Mouse (Mus musculus): Measurements from ENCODE around the gene Ankrd2.

Gene Ankrd2

DNA sequence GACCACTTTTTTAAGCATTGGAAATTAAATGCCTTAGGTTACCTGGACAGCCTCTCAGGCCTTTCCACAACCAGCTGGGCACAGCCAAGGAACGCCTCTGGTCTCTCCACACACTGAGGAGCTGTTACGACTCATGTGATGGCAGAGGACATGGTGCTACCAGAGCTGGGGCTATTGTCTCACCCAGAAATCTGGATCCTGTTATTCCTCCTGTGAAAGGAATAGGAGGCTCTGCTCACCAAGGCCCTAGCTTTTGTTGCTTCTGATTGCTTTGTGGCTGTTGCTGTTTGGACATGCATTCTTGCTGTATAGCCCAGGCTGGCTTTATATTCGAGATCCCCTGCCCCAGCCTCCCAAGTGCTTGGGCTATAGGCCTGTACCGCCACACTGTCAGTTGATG, 19.5 kb upstream of the Ankrd2 start:
- DNase-seq = no peak

DNA sequence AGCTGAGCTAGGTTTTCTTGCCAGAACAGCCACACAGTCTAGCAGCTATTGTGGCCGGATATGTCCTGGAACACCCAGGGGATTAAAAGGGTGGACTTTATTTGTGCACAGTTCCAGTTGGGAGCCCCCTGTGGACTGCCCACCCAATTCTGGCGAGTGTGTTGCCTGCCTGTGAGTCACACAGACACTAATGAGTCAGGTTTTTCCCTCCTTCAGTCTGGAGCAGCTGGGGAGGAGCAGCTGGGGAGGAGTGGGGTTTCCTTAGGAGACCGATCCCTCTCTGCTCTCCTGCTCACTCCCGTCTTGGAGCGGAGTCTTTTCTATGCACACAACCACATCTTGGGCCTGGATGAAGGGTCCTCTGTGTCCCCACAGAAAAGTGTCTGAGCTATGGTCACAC, 19.0 kb upstream of the Ankrd2 start:
- no peak for DNase-seq

DNA sequence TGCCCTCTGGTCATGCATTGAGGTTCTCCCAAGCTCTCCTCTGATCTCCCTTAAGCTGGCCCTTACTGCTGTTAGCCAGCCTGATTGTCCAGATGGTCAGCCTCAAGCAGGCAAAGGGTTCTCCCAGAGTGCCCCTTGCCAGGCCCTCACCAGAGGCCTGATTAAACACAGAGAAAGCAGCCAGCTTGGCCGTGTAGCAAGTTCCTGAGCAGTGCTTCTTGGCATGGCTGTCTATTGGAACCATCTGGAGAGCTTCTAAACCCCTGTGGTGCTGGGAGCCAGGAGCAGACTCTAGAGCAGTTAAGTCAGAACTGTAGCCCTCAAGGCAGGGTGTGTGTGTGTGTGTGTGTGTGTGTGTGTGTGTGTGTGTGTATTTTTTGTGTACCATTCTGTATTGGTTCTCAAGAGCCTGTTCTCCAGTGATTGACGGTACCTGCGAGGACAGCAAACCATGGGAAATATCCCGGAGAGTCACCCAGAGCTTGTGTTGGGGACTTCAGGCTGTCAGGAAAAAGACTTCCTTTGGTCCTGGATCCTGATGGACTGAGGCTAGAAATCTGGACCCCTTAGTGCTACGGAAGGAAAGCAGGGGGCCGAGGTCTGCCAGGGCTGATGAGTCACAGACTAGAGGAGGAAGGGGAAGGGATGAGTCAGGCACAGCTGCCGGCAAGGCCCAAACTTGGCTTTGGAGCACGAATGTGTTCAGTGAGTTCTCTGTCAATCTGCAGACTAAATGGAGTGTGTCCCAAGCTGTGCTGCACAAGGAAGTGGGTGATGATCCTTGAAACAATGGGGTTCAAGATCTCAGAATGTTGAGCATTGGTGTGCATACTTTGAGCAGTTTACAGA, 18.2 kb upstream of the Ankrd2 start:
- no peak for DNase-seq

DNA sequence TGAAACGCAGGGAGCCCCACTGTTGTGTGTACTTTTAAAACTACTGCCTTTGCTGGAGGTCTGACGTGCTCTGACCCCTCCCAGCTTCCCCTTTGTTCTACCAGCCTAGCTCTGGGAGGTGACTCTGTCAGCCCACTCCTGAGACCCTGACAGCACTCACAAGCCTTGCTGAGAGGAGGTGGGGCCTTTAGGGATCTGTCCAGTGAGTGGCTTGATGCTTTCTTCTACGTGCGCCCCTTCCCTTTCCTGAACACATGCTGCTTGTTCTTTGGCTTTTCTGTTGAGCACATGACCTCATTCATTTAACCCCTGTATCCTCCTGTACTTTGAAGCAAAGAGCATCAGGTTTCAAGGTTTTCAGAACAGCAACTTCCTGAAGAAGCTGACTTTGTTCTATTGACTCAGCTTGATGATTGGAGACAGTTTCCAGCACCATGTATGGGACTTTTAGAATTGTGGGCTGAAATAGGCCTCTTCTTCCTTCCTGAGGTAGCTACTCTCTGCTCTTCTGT, 16.7 kb upstream of the Ankrd2 start:
- peak; percentile 52 for DNase-seq

DNA sequence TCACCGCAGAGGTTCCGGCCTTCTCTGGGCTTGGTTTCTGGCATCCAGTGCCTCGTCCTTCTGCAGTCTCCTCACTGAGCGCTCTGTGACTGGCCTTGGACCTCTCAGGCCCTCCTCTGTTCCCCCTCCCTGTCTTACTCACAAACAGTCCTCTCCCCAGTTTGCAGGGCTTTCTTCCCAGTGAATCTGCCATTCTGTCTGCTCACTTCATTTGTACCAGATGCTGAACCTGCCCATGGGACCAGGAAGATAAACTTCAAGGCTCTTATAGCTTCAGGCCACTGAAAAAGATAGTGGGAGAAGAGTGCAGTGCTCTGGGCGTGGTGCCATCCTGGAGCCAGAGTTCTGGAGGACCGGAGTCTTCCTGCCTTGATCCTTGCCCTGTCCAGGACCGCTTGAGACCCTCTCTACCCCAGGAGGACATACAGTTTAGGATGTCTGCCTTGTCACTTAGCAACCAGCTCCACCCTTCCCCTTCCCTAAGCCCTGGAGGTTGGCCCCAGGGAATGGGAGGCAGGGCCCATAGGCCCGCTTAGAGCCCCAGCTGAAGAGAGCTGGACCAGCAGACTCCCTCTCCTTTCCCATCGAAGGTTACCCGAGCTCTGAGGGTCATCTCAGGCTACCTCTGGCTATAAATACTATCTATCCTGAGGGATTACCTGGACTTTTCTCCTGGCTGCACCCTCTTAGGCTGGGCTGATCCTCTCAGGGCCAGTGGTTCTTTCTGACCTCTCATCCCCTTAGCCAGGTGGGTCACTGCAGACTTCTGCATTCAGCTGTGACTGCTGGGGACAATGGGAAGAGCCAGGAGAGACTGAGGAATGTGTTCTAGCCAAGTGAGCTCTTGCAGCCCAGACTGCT, 13.9 kb upstream of the Ankrd2 start:
- DNase-seq = no peak

DNA sequence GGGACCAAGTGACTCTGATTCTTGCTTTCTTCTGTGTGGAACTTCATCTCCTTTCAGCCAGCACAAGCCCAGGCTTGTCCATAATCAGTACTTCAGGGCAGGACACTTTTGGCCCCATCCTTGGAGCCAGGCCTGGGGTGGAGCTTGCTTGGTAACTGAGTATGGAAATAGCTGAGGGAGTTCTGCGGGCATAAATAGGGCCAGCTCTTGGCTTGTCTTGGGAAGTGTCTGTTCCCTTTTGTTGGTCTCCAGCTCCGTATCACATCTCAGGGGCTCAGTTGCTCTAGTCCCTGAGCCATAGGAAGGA, 13.3 kb upstream of the Ankrd2 start:
- no peak for DNase-seq

DNA sequence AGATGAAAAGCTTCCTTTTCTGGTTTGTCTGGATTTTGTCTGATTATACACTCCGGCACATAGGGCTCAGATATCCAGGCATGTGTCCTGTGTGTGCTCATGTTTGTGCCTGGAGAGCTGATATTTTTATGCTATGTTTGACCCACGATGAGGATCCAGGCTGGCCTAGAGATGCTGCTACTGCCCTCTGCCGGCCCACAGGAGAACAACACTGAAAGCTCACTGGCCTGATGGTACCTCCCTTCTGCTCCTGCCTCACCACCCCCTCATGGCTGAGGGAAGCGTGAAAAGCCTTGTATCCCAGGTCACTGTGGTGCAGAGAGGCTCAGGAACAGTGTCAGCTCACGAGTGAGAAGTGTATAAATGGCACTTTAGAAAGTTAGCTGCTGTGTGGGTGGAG, 9.6 kb upstream of the Ankrd2 start:
- DNase-seq = peak; percentile 80

DNA sequence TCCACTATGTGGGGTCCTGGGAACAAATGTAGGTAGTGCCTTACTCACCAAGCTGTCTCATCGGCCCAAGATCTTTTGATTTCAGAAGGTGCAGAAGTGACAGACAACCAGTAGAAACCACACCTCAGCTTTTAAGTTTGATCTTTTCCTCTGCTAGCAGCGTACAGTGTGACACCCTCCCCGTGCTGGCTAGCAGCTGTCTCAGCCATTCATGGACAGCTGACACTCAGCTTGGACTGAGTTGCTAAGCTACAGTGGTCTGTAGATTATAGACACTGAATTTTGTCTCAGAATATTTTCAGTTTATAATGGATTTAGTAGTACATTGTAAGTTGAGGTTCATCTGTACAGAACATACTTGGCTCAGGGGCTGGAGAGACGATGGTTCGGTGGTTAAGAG, 4.7 kb upstream of the Ankrd2 start:
- no peak for DNase-seq

DNA sequence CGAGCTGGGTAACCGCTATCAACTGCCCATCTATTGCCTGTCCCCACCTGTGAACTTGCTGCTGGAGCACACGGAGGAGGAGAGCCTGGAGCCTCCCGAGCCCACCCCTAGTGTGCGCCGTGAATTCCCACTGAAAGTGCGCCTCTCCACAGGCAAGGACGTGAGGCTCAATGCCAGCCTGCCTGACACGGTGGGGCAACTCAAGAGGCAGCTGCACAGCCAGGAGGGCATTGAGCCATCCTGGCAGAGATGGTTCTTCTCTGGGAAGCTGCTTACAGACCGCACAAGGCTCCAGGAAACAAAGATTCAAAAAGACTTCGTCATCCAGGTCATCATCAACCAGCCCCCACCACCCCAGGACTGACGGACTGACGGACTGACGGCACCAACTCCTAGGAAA, 2.2 kb upstream of the Ankrd2 start:
- no peak for DNase-seq

DNA sequence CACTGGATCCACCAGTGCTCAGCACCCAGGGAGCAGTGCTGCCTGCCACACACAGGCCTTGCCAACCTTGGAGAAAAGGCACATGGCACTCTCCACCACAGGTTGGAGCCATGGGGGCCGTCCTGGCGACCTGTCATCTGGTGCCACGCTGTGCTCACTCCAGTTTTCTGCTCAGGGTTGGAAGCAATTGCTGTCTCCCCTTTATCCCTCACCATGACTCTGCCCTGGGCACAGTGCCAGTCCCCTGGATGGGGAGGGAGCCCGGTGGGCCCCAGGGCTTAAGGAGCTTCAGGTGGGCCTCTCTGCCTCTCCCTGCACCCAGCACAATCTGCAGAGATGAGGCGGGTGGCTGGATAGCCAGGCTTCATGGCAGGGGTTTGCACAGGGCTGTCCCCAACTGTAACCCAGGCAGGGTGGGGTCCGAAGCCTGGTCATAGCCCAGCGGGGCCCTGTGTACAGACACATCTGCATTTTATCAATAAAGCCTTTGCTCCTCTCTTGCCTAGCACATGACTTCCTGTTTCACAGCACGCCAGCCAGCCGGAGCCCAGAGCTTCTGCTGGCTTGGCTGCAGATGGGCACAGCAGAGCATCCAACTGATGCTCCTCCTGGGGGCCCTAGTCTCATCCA, 1.5 kb upstream of the Ankrd2 start:
- DNase-seq = no peak

DNA sequence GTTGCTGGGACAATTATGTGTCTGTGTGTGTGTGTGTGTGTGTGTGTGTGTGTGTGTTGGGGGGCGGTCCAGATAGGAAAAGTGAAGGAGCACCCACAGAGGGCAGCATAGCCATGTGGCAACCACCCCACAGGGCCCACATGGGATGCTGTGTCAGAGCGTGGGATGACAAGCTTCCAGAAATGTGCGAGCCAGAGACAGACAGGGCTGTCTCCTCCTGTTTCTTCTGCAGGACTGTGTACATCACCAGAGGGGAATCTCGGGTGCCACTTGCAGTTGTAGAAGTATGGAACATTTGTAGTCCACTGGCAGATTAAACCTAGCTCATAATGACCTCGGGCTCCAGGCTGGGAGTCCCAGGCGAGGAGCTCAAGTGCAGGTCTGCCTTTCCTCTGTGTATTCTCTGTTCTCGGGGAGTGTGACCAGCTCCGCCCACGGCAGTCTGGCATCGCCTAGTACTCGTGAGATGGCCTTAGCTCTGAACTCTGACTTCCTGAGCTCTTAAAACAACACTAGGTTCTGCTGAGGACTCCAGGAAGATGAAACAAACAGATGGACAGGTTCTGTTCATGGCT, 832 bp upstream of the Ankrd2 start:
- DNase-seq = no peak

DNA sequence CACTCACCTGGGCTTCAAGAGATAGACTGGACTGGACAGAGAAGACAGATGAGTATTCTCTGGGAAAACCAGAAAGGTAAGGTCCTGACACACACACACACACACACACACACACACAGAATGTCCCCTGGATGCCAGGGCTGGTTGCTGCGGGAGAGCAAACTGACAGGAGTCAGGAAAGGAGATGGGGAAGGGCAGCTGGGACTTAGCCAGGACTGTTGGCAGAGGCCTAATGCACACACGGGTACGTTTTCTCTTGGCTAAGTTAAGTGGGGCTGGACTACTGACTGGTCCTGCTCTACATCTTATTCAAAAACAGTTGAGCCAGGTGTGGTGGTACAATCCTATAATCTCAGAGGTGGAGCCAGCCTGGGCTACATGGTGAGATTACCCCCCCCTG, 557 bp downstream of the Ankrd2 start:
- no peak for DNase-seq

DNA sequence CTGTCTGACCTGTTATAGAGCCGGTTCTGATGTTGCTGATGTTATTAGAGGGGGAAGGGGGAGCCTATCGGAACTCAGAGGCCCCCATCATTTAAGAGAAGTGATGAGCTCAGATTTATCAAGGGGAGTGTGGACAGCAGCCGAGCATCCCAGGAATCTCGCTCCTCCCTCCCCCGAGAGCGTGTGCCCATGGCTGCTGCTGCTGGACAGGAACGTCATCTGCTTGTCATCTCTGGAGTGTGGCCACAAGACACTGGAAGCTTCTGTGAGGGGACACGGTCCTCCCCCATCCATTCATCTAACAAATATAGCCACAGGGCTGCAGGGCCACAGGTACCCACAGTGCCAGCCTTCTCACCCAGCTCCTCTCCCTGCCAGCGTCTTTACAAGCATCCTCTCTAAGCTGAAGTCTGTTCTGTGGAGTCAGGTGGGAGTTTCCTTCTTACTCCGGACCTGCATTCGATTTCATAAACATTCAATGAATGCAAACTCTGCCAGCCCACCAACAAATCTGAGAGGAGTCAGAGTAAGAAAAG, 1.4 kb downstream of the Ankrd2 start:
- DNase-seq = no peak

DNA sequence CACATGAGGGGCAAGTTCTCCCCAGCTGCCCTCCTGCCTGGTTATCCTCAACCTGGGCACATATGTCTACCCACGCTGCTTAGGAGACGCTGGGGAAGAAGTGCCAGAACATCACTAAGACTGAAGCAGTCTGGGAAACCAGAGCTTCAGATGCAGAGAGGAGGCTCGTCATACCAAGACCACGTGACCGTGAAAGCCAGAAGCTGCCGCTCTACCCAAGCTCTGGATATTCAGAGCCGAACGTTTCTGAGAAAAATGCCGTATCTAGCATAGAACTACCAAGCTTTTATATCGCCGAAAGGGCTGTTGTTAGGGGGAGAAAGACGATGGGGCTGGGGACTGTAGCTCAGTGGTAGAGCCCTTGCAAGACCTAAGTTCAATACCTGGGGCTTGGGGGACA, 2.5 kb downstream of the Ankrd2 start:
- DNase-seq = no peak

DNA sequence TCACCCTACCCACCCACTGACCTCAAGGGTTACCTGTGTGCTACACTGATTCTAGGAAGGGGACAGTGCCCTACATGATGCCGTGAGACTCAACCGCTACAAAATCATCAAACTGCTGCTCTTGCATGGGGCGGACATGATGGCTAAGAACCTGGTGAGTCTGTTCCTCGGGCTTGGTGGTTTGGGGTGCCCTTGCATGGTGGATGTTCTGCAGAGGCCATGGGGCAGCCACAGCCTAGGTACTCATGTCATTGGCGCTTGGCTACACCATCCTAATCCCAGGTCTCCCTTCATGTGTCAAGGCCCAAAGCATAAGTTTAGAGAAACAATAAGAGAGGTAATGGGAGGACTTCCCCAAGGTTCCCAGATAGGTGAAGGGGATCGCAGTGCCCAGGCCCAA, 8.2 kb downstream of the Ankrd2 start:
- DNase-seq = no peak

DNA sequence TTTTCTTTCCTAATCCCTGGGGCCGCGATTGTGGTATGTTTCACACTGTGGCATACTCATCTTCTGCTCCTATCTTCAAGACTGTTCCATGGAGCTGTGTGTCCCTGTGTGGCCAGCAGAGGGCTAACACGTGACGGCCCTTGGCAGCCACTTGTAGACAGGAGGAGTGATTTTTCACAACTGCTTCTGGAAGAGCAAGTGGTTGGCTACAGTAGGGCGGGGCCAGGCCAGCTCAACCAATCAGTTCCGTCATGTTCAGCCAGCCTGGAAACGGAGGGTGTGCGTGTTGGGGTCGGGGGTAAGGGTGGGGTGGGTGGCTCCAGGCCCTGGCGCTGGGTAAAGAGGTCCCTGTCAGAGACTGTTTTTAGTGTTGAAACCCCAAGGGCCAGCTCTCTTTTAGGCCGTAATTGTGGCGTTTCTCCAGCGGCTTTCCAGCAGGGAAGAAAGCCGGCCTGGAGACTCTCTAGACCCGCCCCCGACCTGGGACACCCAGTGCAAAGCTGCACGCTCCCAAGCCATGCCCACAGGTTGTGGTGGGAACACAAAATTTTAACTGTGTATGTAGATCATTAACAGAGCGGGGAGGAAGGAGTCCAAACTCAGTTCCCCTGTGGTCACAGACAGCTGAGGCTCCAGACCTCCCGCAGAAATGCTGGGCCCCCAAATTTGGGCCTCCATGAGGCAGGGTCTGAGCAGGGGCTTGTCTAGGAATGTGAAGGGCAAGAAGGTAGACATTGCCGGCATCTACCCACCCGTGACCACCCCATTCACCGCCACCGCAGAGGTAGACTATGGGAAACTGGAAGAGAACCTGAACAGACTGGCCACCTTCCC, 9.7 kb downstream of the Ankrd2 start, which contains the start of gene Hoga1:
Hoga1 (plus strand) TSS at position 342 of the 834 bp plus-strand sequence.
- peak; percentile 63 for DNase-seq

DNA sequence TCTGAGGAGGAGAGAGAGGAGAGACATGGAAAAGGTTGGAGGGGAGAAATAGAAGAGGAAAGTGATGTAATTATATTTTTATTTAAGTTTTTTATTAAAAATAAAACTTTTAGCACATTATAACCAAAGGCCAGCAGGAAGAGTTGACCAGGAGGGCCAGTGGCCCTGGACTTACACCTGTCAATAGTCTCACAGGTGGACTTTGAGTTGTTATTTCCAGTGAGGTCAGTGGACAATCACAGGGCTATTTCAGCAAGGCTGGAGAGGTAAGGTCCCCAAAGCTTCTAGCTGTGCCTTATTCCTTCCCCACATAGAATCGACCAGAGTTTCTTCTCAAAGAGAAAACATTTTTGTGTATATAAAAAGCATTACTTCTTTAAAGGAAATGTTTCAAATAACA, 14.5 kb downstream of the Ankrd2 start:
- DNase-seq = no peak

DNA sequence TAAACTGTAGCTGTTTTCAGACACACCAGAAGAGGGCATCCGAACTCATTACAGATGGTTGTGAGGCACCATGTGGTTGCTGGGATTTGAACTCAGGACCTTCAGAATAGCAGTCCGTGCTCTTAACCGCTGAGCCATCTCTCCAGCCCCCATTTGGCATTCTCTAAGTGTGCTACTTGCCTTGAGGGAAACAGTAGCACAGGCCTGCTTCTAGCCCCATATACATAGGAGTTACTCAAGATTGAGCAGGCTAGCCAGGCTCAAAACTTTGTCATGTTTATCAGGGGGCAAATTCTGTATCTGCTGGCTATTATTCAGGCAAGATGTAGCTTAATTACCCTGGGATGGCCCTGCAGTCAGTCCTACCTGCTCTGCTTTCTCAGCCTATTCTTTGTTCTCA, 15.6 kb downstream of the Ankrd2 start:
- no peak for DNase-seq

DNA sequence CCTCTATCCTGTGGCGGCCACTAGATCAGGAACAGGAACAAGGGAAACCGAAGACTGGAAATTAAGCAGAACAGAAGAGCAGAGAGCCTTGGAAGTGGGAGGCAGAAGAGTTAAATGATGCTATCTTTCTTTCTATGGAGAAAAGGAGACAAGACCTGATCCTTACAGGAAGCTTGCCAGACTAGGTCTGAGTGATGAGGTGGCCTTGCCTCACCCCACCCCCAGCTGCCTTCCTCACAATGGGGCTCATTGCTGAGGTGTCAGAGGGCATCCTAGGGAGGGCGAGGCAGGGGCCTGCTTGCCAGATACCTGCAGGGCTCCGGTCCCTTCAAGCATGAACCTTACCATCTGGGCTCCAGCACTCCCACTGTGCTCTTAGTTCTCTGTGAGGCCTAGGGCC, 16.1 kb downstream of the Ankrd2 start, which contains the start of gene 4933411K16Rik:
4933411K16Rik (plus strand) TSS at position 301 of the 400 bp plus-strand sequence.
- no peak for DNase-seq

DNA sequence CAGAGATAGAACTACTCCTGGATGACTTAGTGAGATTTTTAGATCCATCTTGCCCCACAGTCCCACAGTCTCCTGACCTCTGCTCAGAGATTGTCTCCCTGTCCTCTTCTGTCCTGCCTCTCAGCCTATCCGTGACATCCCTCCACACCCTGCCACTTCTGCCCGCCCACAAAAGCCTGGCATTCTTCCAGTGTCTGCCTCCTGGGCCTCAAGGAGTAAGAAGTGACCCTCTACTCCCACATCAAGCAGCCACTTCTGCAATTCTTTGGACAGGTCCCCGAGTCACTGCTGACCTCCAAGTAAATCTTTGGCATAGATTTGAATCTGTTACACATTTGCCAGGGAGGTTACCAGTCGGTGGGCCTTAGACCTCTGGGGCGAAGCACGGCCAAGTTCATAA, 18.5 kb downstream of the Ankrd2 start:
- DNase-seq = no peak

DNA sequence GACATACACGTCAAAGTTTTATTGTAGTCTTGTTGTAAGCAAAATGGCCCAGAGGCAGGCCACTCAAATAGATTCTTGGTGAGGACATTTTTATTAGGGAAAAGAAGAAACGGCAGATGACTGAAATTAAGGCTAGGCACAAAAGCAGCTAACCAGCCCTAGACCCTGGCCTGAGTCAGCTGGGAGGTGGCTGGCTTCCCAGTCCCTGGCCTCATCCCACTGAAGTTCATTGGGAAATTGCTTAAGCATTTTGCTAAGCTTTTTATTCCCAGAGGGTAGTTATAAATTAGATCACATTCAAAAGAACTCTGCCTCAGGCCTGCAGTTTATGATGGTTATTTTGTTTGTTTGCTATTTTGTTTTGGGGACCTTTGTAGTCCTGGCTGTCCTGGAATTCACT, 20.1 kb downstream of the Ankrd2 start:
- DNase-seq = no peak

All from thymus, postnatal 25 days (tissue).